Mouse (Mus musculus) E14TG2a.4 (cell line): Measurements from ENCODE around the gene Dnah10.

Experiments used
- H3K27me3 ChIP-seq: 2 replicates; pipeline ENCODE4 v1.6.1; 2014; ENCODE audit warnings: low read length, control low read depth; ENCODE audit not compliant: insufficient read depth
- H3K36me3 ChIP-seq: 2 replicates; pipeline ENCODE4 v1.6.1; 2014; ENCODE audit warnings: low read length, control low read depth; ENCODE audit not compliant: insufficient read depth
- H3K4me1 ChIP-seq: replicated peaks from 2 replicates; pipeline ENCODE4 v1.6.1; 2014; ENCODE audit warnings: low read depth, low read length, control low read depth
- H3K4me3 ChIP-seq: replicated peaks from 2 replicates; pipeline ENCODE4 v1.5.1; 2014; ENCODE audit warnings: mild to moderate bottlenecking, low read length
- H3K9me3 ChIP-seq: 2 replicates; pipeline ENCODE4 v1.6.1; 2014; ENCODE audit warnings: low read length, control low read depth
- CTCF ChIP-seq: conservative IDR thresholded peaks from 2 replicates; pipeline ENCODE4 v1.5.1; 2014; ENCODE audit warnings: low read length
- NANOG ChIP-seq: IDR thresholded peaks from 2 replicates; pipeline ENCODE4 v1.6.1; 2014; ENCODE audit warnings: borderline replicate concordance, low read length, mixed read lengths
- POU5F1 ChIP-seq: IDR thresholded peaks from 2 replicates; pipeline ENCODE4 v1.6.1; 2014; ENCODE audit warnings: low read length, borderline replicate concordance

Gene Dnah10

DNA sequence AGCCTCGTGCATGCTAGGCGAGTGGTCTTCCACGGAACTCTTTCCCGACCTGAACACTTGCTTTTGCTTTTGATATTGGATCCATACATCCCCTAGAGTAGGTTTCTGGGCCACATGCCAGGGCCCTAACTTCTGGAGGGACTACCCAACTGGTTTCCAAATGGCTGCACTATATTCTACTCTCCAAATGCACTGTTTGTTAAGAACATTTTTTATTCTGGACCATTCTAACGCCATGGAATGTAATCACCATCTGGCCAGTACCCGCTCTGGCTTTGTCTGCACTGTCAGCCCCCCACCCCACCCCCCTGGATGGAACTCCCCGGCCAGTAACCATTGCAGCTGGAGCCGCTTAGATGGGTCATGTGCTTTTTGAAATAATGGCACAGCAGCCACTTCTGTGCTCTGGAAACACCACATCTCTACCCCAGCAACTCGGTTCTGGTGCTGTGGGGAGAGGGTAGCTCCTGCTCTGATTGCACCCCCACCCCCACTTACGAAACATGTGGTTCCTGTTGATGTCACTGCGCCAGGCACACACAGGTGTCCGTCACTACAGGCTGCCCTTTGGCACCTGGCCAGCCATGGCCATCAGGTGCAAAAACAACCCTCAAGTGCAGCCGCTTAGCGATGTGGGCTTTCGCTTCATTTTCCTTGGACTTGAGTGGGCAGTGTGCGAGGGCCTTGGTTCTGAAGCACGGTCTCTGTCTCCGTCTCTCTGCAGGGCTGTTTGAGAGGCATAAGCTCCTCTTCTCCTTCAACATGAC, 97.4 kb downstream of the Dnah10 start:
- TF ChIP-seq NANOG = no peak
- no peak for TF ChIP-seq POU5F1
- TF ChIP-seq CTCF = no peak
- no peak overlapping the region for H3K4me3 ChIP-seq
- no peaks in the 10 kb centered on the region for H3K36me3 ChIP-seq
- H3K4me1 ChIP-seq = peaks cover 17% of the 10 kb centered on the region
- H3K9me3 ChIP-seq = no peaks in the 10 kb centered on the region
- H3K27me3 ChIP-seq = peaks cover 15% of the 10 kb centered on the region; the same call in 1 of the 2 replicates

DNA sequence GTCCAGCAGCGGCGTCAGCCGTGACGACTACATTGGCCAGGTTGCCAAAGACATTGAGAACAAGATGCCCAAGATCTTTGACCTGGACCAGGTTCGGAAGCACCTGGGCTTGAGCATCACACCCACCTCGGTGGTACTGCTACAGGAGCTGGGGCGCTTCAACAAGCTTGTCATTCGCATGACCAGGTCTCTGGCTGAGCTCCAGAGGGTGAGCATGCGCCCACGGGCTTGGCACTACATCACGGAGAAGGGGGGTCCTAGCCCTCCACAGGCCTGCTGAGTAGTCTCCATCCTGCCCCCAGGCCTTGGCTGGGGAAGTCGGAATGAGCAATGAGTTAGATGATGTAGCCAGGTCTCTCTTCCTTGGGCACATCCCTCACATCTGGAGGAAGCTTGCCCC, 105.4 kb downstream of the Dnah10 start:
- peaks cover 15% of the 10 kb centered on the region for H3K4me1 ChIP-seq
- H3K36me3 ChIP-seq = peaks cover 17% of the 10 kb centered on the region
- H3K9me3 ChIP-seq = no peaks in the 10 kb centered on the region
- H3K27me3 ChIP-seq = no peaks in the 10 kb centered on the region
- no peak overlapping the region for H3K4me3 ChIP-seq
- TF ChIP-seq CTCF = no peak
- TF ChIP-seq NANOG = no peak
- no peak for TF ChIP-seq POU5F1

DNA sequence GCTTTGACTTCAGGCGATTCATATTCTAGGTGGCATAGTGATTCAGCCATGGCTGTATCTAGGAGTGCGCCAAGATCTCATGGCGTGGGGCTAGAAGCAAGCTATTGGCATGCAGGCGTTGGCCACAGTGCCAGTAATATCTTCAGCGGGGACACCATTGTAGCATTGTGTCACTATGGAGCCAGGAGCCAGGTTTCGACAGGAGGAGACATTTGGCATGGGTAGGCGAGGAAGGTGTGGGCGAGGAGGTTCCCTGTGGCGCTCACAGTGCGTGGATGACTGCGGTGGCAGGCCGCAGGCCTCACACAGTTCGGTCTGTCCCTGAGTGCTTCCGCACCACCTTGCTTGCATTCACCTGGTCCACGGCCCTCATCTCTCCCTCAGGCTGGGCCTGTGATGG, 110.3 kb downstream of the Dnah10 start:
- Histone ChIP-seq H3K4me1 (peaks cover 31% of the 10 kb centered on the region), H3K9me3 (no peaks in the 10 kb centered on the region), H3K4me3 (peak overlapping the region; percentile 63), H3K27me3 (peaks cover 4% of the 10 kb centered on the region; the same call in 1 of the 2 replicates), H3K36me3 (peaks cover 58% of the 10 kb centered on the region)
- TF ChIP-seq NANOG (no peak), CTCF (no peak), POU5F1 (no peak)

DNA sequence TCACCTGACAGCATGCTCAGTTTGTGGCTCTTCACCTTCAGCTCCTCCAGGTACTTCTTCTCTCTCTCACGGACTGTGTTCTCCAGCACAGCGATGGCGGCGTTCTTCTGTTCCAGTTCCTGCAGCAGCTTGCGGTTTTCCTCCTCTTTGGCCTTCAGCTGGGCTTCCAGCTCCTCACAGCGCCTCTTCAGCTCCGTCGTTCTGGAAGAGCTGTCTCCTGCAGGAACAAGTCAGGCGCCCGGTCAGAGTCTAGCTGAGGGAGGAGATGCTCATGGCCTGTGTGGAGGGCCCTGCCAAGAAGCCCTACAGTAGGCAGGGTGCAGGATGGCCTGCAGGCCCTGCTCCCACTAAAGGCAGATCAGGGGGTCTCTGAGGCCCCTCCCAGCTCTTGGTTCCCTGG, 111.2 kb downstream of the Dnah10 start:
- no peak for TF ChIP-seq CTCF
- TF ChIP-seq NANOG = no peak
- no peak for TF ChIP-seq POU5F1
- H3K4me3 ChIP-seq = peak overlapping the region; percentile 63
- H3K36me3 ChIP-seq = peaks cover 58% of the 10 kb centered on the region
- H3K27me3 ChIP-seq = peaks cover 4% of the 10 kb centered on the region; the same call in 1 of the 2 replicates
- H3K9me3 ChIP-seq = no peaks in the 10 kb centered on the region
- H3K4me1 ChIP-seq = peaks cover 31% of the 10 kb centered on the region

DNA sequence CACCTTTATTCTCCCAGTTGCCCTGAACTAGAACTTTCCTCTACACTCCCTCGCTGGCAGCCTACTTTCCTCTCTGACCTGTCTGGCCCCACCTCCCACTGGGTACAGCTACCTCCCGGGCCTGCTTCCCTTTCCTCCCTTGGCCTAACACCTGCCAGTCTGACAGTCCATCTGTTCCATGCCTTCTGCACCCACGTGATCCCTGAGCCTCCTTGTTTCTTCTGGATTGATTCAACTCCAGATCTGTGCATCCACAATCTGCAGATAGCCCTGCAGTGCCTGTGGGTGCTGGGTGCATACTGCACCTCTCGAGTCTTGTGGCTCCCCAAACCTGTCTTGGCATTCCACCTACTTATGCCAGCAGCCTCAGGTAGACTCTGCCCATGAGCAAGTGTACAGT, 111.7 kb downstream of the Dnah10 start:
- TF ChIP-seq NANOG (no peak), CTCF (no peak), POU5F1 (no peak)
- H3K4me3 ChIP-seq = no peak overlapping the region
- H3K27me3 ChIP-seq = peaks cover 4% of the 10 kb centered on the region; the same call in 1 of the 2 replicates
- H3K9me3 ChIP-seq = no peaks in the 10 kb centered on the region
- peaks cover 31% of the 10 kb centered on the region for H3K4me1 ChIP-seq
- H3K36me3 ChIP-seq = peaks cover 61% of the 10 kb centered on the region

DNA sequence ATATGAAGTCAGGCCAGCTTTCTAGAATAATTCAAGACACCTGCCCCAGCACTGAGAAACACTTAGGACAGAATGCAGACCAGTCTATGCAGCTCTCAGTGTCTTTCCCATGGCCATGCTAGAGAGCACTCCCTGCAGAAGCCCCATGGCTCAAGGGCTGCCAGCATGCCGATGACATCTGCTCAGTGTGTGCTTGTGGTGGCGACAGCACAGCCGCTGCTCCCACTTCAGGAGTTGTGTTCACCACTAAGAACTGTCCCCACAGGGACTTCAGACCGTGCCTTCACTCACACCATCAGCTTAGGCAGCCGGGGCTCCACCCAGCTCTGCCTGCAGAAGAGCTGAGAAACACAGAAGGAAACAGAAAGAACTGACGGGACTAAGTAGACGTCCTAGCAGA, 115.3 kb downstream of the Dnah10 start:
- Histone ChIP-seq H3K36me3 (peaks cover 50% of the 10 kb centered on the region), H3K9me3 (no peaks in the 10 kb centered on the region), H3K4me1 (peaks cover 41% of the 10 kb centered on the region), H3K27me3 (peaks cover 4% of the 10 kb centered on the region; the same call in 1 of the 2 replicates), H3K4me3 (no peak overlapping the region)
- no peak for TF ChIP-seq POU5F1
- no peak for TF ChIP-seq CTCF
- TF ChIP-seq NANOG = no peak

DNA sequence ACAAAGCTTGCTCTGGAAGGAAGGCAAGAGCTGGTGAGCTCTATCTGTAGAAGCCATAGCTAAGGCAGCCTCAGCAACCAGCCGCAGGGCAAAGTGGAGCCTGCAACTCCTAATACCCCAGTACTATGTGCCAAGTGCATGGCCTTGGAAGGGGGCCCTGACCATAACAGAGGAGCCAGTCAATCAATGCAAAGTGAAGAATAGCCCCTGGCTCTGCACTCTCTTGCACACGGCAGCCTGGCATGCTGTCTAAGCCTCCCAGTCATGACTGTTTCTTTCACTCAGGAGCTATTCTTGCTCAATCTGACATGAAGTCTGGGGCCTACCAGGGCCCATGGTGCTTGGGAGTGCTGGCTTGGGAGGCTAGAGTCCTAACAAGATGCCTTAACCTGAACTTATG, 115.8 kb downstream of the Dnah10 start:
- H3K4me1 ChIP-seq = peaks cover 37% of the 10 kb centered on the region
- TF ChIP-seq CTCF (no peak), NANOG (no peak), POU5F1 (no peak)
- H3K4me3 ChIP-seq = no peak overlapping the region
- no peaks in the 10 kb centered on the region for H3K9me3 ChIP-seq
- H3K36me3 ChIP-seq = peaks cover 45% of the 10 kb centered on the region
- H3K27me3 ChIP-seq = peaks cover 4% of the 10 kb centered on the region; the same call in 1 of the 2 replicates

DNA sequence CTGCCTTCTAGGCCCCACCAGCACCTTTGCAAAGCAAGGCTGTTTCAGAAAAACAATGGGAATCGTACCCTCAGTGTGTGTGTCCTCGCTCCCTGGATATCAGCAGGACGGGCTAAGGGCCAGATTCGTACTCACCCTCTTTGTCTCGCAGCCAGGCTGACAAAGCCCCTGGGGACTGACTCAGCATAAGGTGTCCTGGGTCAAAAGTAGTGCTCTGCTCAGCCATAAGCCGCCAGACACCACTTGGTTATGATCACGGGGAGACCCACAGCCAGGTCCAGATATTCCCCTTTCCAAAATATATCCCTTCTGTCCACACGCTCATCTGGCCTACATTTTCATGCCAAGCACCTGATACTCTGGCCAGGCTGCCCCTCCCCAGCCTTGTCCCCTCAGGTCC, 118.5 kb downstream of the Dnah10 start:
- H3K4me1 ChIP-seq = peaks cover 32% of the 10 kb centered on the region
- no peaks in the 10 kb centered on the region for H3K9me3 ChIP-seq
- TF ChIP-seq CTCF = no peak
- no peak for TF ChIP-seq NANOG
- TF ChIP-seq POU5F1 = no peak
- H3K4me3 ChIP-seq = no peak overlapping the region
- no peaks in the 10 kb centered on the region for H3K27me3 ChIP-seq
- peaks cover 21% of the 10 kb centered on the region for H3K36me3 ChIP-seq

DNA sequence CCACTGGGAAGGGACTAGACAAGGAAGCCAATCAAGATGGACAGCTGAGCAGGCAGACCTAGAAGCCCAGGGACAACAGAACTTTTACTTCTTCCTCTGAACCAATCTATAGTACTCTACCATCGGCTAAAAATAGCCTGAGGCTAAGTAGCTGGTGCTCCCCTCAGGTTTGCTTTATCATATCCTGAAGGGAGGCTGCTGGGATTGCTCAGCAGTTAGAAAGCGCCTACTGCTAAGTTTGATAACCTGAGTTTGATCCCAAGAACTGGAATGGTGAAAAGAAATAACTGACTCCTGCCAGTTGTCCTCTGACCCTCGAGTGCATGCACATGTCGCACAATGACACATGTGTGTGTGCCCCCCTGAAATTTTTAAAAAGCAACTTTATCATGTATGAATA, 120.0 kb downstream of the Dnah10 start:
- no peaks in the 10 kb centered on the region for H3K27me3 ChIP-seq
- no peak for TF ChIP-seq NANOG
- TF ChIP-seq CTCF = no peak
- TF ChIP-seq POU5F1 = no peak

More for the DNA sequence above, 120.0 kb downstream of the Dnah10 start:
- Histone ChIP-seq H3K4me3 (no peak overlapping the region), H3K36me3 (0 out of 2 replicates have a peak, but pooled peaks cover 8% of the 10 kb centered on the region), H3K4me1 (peaks cover 30% of the 10 kb centered on the region), H3K9me3 (no peaks in the 10 kb centered on the region)
